Mouse (Mus musculus): ENCODE results near the gene Urah.

Urah gene

GRCm38 (mm10) chr7:140834968-140835757 lies at the start of gene Urah:
Urah (plus strand) TSS chr7:140835018.
- CTCF ChIA-PET: no interaction called here

DNA sequence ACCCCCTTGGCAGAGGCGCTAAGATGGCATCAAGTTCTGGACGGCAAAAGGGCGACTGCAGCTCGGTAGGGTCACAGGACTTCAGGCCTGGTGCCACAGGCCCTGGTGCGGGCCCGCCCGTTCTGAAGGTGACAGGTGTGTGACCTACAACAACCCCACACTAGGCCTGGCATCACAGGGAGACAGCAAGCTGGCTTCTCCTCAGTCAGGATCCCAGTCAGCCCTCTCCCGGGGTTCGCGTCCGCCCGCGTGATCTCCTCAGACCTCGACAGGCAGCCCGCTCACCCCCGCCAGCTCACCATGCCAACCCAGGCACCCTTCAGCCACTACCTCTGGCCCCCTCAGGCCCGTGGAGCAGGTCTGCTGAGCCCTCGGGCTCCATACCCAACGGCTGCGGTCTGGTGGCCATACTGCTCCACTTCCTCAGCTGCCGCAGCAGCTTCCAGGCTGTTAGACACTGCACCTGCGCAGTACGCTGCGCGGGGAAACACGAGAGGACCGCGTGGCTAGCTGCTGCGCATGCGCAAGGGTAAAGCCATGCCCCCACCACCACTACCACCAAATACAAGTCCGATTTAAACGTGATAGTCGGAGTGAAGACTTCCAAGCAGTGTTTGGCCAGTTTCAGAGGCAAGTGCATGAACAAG lies 47.3 kb upstream of the Urah start, which contains the start of gene Syce1:
Gene Syce1 (minus strand): TSS at position 447 of the 647 bp plus-strand sequence.
- CTCF ChIA-PET: no interaction called here

DNA sequence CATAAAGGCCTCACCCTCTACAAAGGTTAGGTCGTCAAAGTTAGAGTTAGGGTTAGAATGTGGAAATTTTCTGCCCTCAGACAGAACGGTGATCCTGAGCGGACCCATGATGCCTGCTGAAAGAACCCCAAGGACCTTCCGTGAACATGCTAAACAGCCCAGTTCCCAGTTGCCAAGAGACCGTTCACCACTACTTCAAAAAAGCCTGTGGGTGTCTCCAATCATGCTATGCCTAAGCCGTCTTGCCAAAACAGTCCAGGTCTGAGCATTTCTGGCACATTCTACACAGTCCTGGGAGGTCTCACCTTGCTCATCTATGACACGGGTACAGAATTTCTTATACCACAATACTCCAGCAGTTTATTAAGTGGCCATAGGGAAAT lies 46.8 kb upstream of the Urah start:
- CTCF ChIA-PET: no interaction called here

DNA sequence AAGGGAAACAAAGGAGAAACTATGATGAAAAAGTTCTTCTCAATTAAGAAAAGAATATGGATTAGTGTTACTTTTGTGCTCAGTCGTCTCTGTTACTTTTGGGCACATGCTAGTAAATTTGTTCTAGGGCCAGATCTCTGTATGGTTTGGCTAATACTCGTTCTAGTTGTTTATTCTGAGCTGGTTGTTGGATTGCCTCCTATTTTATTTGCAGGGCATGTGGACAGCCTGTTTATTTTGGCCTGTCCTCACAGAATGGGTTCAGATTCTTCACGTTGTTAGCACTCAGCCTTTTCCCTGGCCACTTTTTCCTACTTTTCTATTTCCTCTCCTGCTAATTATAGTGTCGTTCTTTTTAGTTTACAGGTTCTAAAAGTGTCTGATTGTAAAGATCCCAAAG lies 41.3 kb upstream of the Urah start:
- CTCF ChIA-PET: no interaction called here

- CTCF ChIA-PET: no interaction called here
Observed at GRCm38 (mm10) chr7:140797619-140798018, 37.2 kb upstream of the Urah start.

- CTCF ChIA-PET: no interaction called here
Observed at GRCm38 (mm10) chr7:140798212-140798611, 36.6 kb upstream of the Urah start.

DNA sequence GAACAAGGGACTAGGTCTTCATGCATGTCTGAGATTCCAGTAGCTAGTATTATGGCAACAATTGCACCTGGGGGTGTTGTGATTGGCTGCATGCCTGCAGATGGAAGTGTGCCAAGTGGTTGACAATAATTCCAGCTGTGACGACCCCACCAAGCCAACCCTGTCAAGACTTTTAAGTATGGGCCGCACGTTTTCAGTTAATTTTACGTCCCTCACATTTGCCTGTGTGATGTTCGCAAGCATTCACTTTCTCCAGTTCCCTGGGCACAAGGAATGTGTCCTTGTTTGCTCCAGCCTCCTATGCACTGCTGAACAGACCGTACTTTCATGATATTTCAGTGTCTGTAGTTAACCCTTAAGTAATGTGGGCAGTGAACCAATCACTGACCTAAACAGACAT lies 32.2 kb upstream of the Urah start:
- CTCF ChIA-PET: no interaction called here

GRCm38 (mm10) chr7:140805704-140806103 lies 29.1 kb upstream of the Urah start:
- CTCF ChIA-PET: no interaction called here

DNA sequence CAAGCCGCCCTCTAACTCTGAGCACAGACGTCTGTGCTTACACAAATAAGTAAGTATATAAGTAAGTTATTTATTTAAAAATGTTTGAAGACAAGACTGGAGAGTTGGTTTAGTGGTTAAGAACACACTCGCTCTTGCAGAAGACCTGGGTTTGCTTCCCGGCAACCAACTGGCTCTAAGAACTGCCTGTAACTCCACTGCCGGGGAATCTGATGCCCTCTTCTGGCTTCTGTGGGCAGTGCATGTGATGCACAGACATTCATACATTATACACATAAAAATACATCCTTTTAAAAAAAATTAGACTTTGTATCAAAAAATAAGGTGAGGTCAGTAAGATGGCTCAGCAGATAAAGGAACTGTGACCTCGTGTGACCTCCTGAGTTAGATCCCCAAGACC lies 24.3 kb upstream of the Urah start:
- CTCF ChIA-PET: no interaction called here

DNA sequence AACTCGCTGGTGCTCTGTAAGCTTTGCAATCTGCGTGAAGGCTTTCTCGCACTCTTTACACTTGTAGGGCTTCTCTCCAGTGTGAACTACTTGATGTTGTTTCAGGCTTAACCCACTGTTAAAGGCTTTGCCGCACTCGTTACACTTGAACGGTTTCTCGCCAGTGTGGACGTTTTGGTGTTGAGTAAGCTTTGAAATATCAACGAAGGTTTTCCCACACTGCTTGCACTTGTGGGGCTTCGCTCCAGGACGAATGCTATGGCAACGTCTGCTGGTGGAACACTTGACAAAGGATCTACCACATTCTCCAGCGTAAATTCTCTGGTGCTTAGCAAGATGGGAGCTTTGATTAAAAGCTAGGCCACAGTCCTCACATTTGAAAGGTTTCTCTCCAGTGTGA lies 23.1 kb upstream of the Urah start:
- CTCF ChIA-PET: no interaction called here

DNA sequence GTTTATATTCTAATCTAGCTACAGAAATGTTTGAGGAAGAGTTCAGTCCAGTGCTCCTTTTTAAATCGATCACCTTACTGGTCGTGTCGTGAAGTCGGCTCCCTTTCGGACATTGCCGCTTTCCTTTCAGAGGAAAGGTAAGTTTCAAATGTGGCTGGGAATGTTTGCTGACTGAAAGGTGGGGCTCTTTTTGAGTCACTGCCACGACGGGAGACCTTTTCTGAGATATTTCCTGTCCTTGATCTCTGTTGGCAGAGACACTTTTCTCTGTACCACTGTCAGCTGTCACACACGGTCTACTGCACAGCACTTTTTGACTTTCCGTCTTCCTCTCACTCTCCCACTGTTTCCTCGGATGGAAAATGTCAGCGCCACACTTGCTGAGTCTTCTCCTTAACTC lies 22.0 kb upstream of the Urah start:
- CTCF ChIA-PET: no interaction called here

- CTCF ChIA-PET: no interaction called here
Observed at GRCm38 (mm10) chr7:140820173-140820572, 14.6 kb upstream of the Urah start.

GRCm38 (mm10) chr7:140821305-140821652 lies 13.5 kb upstream of the Urah start:
- CTCF ChIA-PET: interaction anchor here (0.6 kb wide), 1 partner anchor 813 kb away, joined by 5 read pairs; no protein-coding TSS in a partner anchor

DNA sequence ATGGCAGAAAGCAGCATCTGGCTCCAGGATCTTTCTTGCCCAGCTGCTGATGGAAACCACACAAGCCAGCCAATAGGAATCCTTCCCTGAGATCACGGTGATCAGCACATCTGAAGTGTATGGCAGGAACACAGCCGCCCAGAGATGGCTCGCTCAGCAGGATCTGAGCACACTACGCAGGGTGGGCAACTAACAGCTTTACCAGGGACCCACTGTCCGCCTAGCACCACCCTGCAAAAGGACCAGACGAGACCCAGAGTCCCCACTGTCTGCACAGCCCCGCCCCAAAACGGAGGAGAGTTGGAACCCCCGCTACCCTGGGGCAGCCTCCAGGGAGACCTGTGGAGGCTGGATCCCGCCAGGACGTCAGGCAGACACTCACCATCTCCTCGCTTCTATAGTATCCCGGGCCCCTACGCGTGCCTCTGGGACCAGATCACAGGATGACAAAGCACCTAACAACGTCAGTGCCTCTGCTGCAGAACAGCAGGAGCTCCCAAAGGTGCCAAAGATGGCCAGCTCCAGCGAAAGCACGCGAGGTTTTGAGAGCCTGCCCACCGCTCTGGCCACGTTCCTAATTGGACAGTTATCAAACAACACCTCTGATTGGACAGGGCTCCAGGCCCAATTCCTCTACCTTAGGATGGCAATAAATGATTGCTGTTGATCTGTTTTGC lies 13.0 kb upstream of the Urah start, which contains the start of gene Zfp941:
Gene Zfp941 (minus strand): TSS at position 526 of the 677 bp plus-strand sequence.
- CTCF ChIA-PET: interaction anchor here (0.6 kb wide), 2 partner anchors 20 to 814 kb away, joined by 4 to 5 read pairs; no protein-coding TSS in a partner anchor

DNA sequence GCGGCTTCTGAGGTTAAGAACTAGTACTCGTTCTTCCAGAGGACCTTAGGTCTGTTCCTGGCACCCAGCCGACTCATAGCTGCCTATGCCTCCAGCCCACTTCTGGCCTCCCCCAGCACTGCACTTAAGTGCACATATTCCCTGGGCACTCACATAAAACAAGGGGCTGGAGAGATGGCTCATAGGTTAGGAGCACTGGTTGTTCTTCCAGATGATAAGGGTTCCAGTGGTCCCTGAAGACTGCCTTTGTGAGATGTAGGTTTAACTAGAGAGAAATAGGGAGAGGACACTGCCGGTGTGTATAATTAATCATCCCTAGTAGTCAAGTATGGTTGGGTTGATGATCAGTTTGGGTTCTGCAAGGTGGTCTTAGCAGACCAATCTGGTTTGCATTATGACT lies 12.1 kb upstream of the Urah start:
- CTCF ChIA-PET: no interaction called here

GRCm38 (mm10) chr7:140828171-140828881 lies 6.5 kb upstream of the Urah start:
- CTCF ChIA-PET: no interaction called here

- CTCF ChIA-PET: no interaction called here
Observed at GRCm38 (mm10) chr7:140831447-140831846, 3.4 kb upstream of the Urah start.

- CTCF ChIA-PET: no interaction called here
Observed at GRCm38 (mm10) chr7:140833341-140833740, 1.5 kb upstream of the Urah start.

DNA sequence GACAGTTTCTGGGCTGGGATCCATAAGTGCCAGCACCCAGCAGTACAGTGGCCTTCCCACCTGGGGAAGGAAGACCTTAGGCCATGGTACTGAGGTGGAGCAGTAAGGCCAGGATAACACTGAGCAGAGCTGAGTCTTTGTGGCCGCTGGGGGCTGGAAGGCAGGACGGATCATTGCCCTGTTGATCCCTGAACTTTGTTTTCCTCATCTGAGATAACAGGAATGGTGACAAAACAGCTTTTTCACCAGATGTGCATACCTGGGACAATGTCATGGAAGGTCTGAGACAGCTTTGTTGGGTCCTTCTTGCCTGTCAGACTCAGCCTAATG lies 905 bp downstream of the Urah start:
- CTCF ChIA-PET: no interaction called here

GRCm38 (mm10) chr7:140836243-140837115 lies 1.7 kb downstream of the Urah start:
- CTCF ChIA-PET: interaction anchor here (0.5 kb wide), 1 partner anchor 651 kb away, joined by 4 read pairs; no protein-coding TSS in a partner anchor

GRCm38 (mm10) chr7:140839556-140839955 lies 4.7 kb downstream of the Urah start:
- CTCF ChIA-PET: no interaction called here
